Mouse (Mus musculus): ENCODE data around the gene Mylk. TPM values are rescaled to one million over a fixed set of nuclear protein-coding genes. Genes with fewer than 3 reads are reported as not detected.

Mylk gene
- polyA plus RNA-seq, 1 experiment from 2014 or later: 6.9 TPM

DNA sequence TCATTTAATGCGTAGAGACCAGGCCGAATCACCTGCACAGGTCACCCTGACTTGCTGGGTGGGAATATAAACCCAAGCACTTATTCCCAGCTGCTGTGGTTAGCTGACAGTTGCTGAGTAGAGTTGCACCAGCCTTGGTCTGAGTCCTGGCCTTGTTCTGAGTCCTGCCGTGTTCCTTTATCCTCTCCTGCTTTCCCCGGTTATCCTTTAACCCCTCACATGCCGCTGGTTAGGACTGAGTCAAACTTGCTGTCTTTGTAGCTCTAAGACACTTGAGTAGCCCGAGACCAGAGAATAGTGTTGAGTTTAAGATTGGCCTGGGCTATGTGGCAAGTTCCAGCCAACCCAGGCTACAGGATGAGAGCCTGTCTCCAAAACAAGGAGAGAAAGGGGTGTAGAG, 189.5 kb downstream of the Mylk start:
- ATAC-seq (ENCODE audit: low read depth): no peak
- Histone ChIP-seq H3K4me1 (ENCODE audit: control insufficient read depth, low read depth, low read length) (peaks cover 3% of the 10 kb centered on the region), H3K9me3 (replicated peaks; ENCODE audit: control insufficient read depth, low read length) (no peaks in the 10 kb centered on the region), H3K9ac (ENCODE audit: low read depth, low read length) (no peak overlapping the region), H3K27ac (ENCODE audit: low read length) (no peak overlapping the region), H3K4me3 (ENCODE audit: low read depth, low read length) (no peak overlapping the region), H3K36me3 (ENCODE audit: control insufficient read depth, insufficient read depth) (no peaks in the 10 kb centered on the region), H3K27me3 (ENCODE audit: control insufficient read depth, insufficient read depth, low read depth, low read length) (no peaks in the 10 kb centered on the region), H3K4me2 (ENCODE audit: low read depth, low read length) (no peak overlapping the region)
- WGBS (ENCODE audit: insufficient replicate concordance): 65% methylated on average over 6 of the region's 6 CpGs

GRCm38 (mm10) chr16:34935514-34936338, 190.7 kb downstream of the Mylk start:
- H3K27ac ChIP-seq (ENCODE audit: low read length): no peak overlapping the region

GRCm38 (mm10) chr16:34936339-34936810, 191.4 kb downstream of the Mylk start:
- peaks cover 3% of the 10 kb centered on the region for H3K4me1 ChIP-seq (ENCODE audit: control insufficient read depth, low read depth, low read length)
- no peaks in the 10 kb centered on the region for H3K36me3 ChIP-seq (ENCODE audit: control insufficient read depth, insufficient read depth)
- H3K9ac ChIP-seq (ENCODE audit: low read depth, low read length): no peak overlapping the region
- WGBS (ENCODE audit: insufficient replicate concordance): 43% methylated on average over 9 of the region's 9 CpGs
- H3K4me2 ChIP-seq (ENCODE audit: low read depth, low read length): no peak overlapping the region
- ATAC-seq (ENCODE audit: low read depth): no peak
- no peak overlapping the region for H3K4me3 ChIP-seq (ENCODE audit: low read depth, low read length)
- no peak overlapping the region for H3K27ac ChIP-seq (ENCODE audit: low read length)
- no peaks in the 10 kb centered on the region for H3K9me3 ChIP-seq (replicated peaks; ENCODE audit: control insufficient read depth, low read length)
- H3K27me3 ChIP-seq (ENCODE audit: control insufficient read depth, insufficient read depth, low read depth, low read length): no peaks in the 10 kb centered on the region

More at GRCm38 (mm10) chr16:34935514-34936338, 190.7 kb downstream of the Mylk start:
- Histone ChIP-seq H3K27me3 (ENCODE audit: control insufficient read depth, insufficient read depth, low read depth, low read length) (no peaks in the 10 kb centered on the region), H3K9ac (ENCODE audit: low read depth, low read length) (no peak overlapping the region), H3K36me3 (ENCODE audit: control insufficient read depth, insufficient read depth) (no peaks in the 10 kb centered on the region), H3K4me1 (ENCODE audit: control insufficient read depth, low read depth, low read length) (peaks cover 3% of the 10 kb centered on the region), H3K4me3 (ENCODE audit: low read depth, low read length) (no peak overlapping the region), H3K9me3 (replicated peaks; ENCODE audit: control insufficient read depth, low read length) (no peaks in the 10 kb centered on the region), H3K4me2 (ENCODE audit: low read depth, low read length) (no peak overlapping the region)
- ATAC-seq (ENCODE audit: low read depth): no peak
- 63% methylated on average over 9 of the region's 9 CpGs for WGBS (ENCODE audit: insufficient replicate concordance)

DNA sequence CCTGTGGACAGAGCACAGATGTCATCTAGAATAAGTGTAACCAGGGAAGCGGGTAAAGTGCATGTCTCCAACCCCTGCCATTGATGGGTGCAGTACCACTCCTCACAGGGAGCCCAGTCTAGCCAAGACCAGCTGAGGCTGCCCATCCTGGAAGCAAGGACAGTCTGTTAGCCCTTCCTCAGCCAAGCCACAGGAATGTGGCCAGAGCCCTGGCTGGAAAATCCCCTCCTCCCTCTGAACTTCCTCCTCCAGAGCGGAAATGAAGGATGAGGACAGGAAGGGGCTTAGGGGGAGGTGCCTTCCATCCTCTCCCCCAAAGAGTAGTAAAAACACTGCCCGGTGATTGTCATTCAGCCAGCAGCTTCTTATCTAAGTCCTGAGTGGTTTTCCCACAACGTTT, 192.6 kb downstream of the Mylk start:
- no peak overlapping the region for H3K9ac ChIP-seq (ENCODE audit: low read depth, low read length)
- ATAC-seq (ENCODE audit: low read depth): no peak; the same call in 1 of the 2 replicates
- H3K4me1 ChIP-seq (ENCODE audit: control insufficient read depth, low read depth, low read length): peaks cover 3% of the 10 kb centered on the region
- no peaks in the 10 kb centered on the region for H3K9me3 ChIP-seq (replicated peaks; ENCODE audit: control insufficient read depth, low read length)
- no peaks in the 10 kb centered on the region for H3K36me3 ChIP-seq (ENCODE audit: control insufficient read depth, insufficient read depth)
- no peak overlapping the region for H3K4me3 ChIP-seq (ENCODE audit: low read depth, low read length)
- 25% methylated on average over 4 of the region's 4 CpGs for WGBS (ENCODE audit: insufficient replicate concordance)
- no peak overlapping the region for H3K27ac ChIP-seq (ENCODE audit: low read length)
- no peak overlapping the region for H3K4me2 ChIP-seq (ENCODE audit: low read depth, low read length)
- H3K27me3 ChIP-seq (ENCODE audit: control insufficient read depth, insufficient read depth, low read depth, low read length): no peaks in the 10 kb centered on the region

GRCm38 (mm10) chr16:34938248-34938647, 193.2 kb downstream of the Mylk start:
- no peak overlapping the region for H3K4me2 ChIP-seq (ENCODE audit: low read depth, low read length)
- ATAC-seq (ENCODE audit: low read depth): no peak
- no peaks in the 10 kb centered on the region for H3K36me3 ChIP-seq (ENCODE audit: control insufficient read depth, insufficient read depth)
- no peaks in the 10 kb centered on the region for H3K9me3 ChIP-seq (replicated peaks; ENCODE audit: control insufficient read depth, low read length)
- no peak overlapping the region for H3K4me3 ChIP-seq (ENCODE audit: low read depth, low read length)
- whole genome bisulfite sequencing (ENCODE audit: insufficient replicate concordance): 62% methylated on average over 2 of the region's 2 CpGs
- H3K27ac ChIP-seq (ENCODE audit: low read length): no peak overlapping the region
- H3K9ac ChIP-seq (ENCODE audit: low read depth, low read length): no peak overlapping the region
- peaks cover 3% of the 10 kb centered on the region for H3K4me1 ChIP-seq (ENCODE audit: control insufficient read depth, low read depth, low read length)
- H3K27me3 ChIP-seq (ENCODE audit: control insufficient read depth, insufficient read depth, low read depth, low read length): no peaks in the 10 kb centered on the region

- Histone ChIP-seq H3K36me3 (ENCODE audit: control insufficient read depth, insufficient read depth) (no peaks in the 10 kb centered on the region), H3K4me3 (ENCODE audit: low read depth, low read length) (no peak overlapping the region), H3K4me1 (ENCODE audit: control insufficient read depth, low read depth, low read length) (peaks cover 3% of the 10 kb centered on the region), H3K27me3 (ENCODE audit: control insufficient read depth, insufficient read depth, low read depth, low read length) (no peaks in the 10 kb centered on the region), H3K9ac (ENCODE audit: low read depth, low read length) (no peak overlapping the region), H3K27ac (ENCODE audit: low read length) (no peak overlapping the region), H3K4me2 (ENCODE audit: low read depth, low read length) (no peak overlapping the region), H3K9me3 (replicated peaks; ENCODE audit: control insufficient read depth, low read length) (no peaks in the 10 kb centered on the region)
- 59% methylated on average over 5 of the region's 5 CpGs for WGBS (ENCODE audit: insufficient replicate concordance)
- no peak for ATAC-seq (ENCODE audit: low read depth)
Observed at GRCm38 (mm10) chr16:34939951-34940350, 194.9 kb downstream of the Mylk start.

DNA sequence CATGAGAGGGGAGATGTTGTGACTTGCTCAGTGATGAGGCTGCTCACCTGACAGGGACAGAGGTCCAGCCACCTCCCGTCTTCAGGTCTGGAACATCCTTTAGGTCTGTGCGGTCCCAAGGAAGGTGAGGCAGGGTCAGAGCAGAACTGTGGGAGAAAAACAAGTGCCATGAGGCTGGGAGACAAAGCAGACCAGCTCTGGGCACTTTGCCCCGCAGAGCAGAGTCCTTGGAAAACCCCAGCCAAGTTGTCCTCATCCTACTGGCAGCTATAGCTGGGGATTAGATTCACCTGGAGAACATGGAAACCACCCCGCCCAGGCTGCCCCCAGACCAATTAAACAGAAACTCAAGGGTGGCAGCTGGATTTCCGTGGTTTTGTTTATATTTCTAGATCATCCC, 195.4 kb downstream of the Mylk start:
- H3K27ac ChIP-seq (ENCODE audit: low read length): no peak overlapping the region

GRCm38 (mm10) chr16:34941915-34942314, 196.9 kb downstream of the Mylk start:
- H3K4me2 ChIP-seq (ENCODE audit: low read depth, low read length): no peak overlapping the region
- no peaks in the 10 kb centered on the region for H3K9me3 ChIP-seq (replicated peaks; ENCODE audit: control insufficient read depth, low read length)
- H3K27me3 ChIP-seq (ENCODE audit: control insufficient read depth, insufficient read depth, low read depth, low read length): no peaks in the 10 kb centered on the region
- no peak for ATAC-seq (ENCODE audit: low read depth)
- H3K27ac ChIP-seq (ENCODE audit: low read length): no peak overlapping the region
- H3K36me3 ChIP-seq (ENCODE audit: control insufficient read depth, insufficient read depth): no peaks in the 10 kb centered on the region
- WGBS (ENCODE audit: insufficient replicate concordance): 17% methylated on average over 3 of the region's 3 CpGs
- no peaks in the 10 kb centered on the region; the same call in none of the 2 replicates for H3K4me1 ChIP-seq (ENCODE audit: control insufficient read depth, low read depth, low read length)
- no peak overlapping the region for H3K9ac ChIP-seq (ENCODE audit: low read depth, low read length)
- H3K4me3 ChIP-seq (ENCODE audit: low read depth, low read length): no peak overlapping the region

More for the DNA sequence above, 195.4 kb downstream of the Mylk start:
- Histone ChIP-seq H3K27me3 (ENCODE audit: control insufficient read depth, insufficient read depth, low read depth, low read length) (no peaks in the 10 kb centered on the region), H3K9me3 (replicated peaks; ENCODE audit: control insufficient read depth, low read length) (no peaks in the 10 kb centered on the region), H3K4me1 (ENCODE audit: control insufficient read depth, low read depth, low read length) (peaks cover 3% of the 10 kb centered on the region), H3K9ac (ENCODE audit: low read depth, low read length) (no peak overlapping the region), H3K4me2 (ENCODE audit: low read depth, low read length) (no peak overlapping the region), H3K36me3 (ENCODE audit: control insufficient read depth, insufficient read depth) (no peaks in the 10 kb centered on the region), H3K4me3 (ENCODE audit: low read depth, low read length) (no peak overlapping the region)
- no peak for ATAC-seq (ENCODE audit: low read depth)
- WGBS (ENCODE audit: insufficient replicate concordance): 49% methylated on average over 5 of the region's 5 CpGs

DNA sequence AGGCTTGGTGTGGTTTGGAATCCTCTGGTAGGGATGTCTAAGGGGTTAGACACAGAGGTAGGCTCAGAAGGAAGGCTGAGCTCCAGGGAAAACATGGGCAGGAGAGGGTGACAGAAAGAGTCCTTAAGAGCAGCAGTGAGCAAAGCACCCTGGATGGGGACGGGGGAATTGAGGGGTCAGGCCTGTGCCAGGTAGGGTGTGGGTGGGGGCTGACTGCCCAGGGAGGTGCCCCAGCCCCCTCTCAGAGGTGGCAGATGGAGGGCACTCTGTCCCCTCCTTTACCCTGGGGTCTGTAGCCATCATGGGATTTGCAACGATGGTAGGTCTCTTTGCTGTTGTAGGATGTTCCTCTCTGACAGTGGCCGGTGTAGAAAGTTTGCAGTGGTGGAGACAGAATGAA, 201.3 kb downstream of the Mylk start:
- no peaks in the 10 kb centered on the region for H3K27me3 ChIP-seq (ENCODE audit: control insufficient read depth, insufficient read depth, low read depth, low read length)
- no peaks in the 10 kb centered on the region for H3K9me3 ChIP-seq (replicated peaks; ENCODE audit: control insufficient read depth, low read length)
- H3K27ac ChIP-seq (ENCODE audit: low read length): no peak overlapping the region
- H3K9ac ChIP-seq (ENCODE audit: low read depth, low read length): no peak overlapping the region
- H3K4me2 ChIP-seq (ENCODE audit: low read depth, low read length): no peak overlapping the region
- H3K4me1 ChIP-seq (ENCODE audit: control insufficient read depth, low read depth, low read length): no peaks in the 10 kb centered on the region
- no peaks in the 10 kb centered on the region for H3K36me3 ChIP-seq (ENCODE audit: control insufficient read depth, insufficient read depth)
- no peak for ATAC-seq (ENCODE audit: low read depth)
- WGBS (ENCODE audit: insufficient replicate concordance): 74% methylated on average over 3 of the region's 3 CpGs
- no peak overlapping the region for H3K4me3 ChIP-seq (ENCODE audit: low read depth, low read length)
